Mouse (Mus musculus): ENCODE measurements around the gene Evpl.

DNA sequence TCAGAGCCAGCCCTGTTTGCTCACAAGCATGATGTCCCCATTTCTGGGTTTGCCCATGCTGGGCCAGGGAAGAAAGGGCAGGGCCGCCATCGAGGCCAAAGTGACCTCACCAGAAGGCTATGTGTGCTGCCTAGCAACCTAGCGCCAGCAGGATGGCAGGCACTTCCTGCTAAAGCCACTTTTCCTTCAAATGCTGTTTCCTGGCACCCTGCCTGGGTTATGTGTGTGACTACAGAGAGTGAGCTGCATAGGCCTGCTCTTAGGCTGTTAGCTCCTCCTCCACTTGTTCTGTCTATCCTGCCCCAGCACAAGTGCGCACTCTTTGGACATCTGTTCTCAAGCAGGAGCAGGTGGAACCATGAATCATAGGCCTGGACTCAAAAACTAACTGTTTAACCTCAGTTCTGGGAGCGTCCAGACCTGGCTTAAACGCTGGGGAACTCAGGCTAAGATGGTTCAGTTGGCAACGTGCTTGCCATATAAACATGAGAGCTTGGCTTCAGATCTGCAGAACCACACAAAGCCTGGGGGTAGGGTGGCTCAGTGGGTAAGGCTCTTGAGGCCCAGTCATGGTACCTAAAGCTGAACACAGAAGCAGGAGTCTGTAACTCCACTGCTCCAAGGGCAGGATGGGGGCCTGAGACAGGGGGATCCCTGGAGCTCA, 19.0 kb downstream of the Evpl start:
- TF ChIP-seq POLR2A (IDR thresholded peaks at IDR 0.05; ENCODE audit: low read depth, low read length): no peak
- TF ChIP-seq CTCF (IDR thresholded peaks at IDR 0.05; ENCODE audit: extremely low read depth, insufficient read depth, insufficient read length, insufficient replicate concordance): no peak
